Mouse (Mus musculus) heart, embryonic 13.5 days (tissue): ENCODE results near the gene Dhx33. TPM values are rescaled to one million over a fixed set of nuclear protein-coding genes. Genes with fewer than 3 reads are reported as not detected.

Experiments used
- ATAC-seq: fragments of 200-750 bp; cut with Nextera tagmentation; 2 replicates; pipeline ENCODE4 v1.8.0; 2017; ENCODE audit warnings: moderate TSS enrichment; ENCODE audit not compliant: insufficient number of reproducible peaks, low FRiP score, low TSS enrichment; ENCODE audit errors: extremely low read depth
- H3K27ac ChIP-seq: fragments of 300-500 bp; sonication (generic); replicated peaks from 2 replicates; pipeline ENCODE4 v1.5.1; 2015; ENCODE audit warnings: moderate library complexity, mild to moderate bottlenecking, inconsistent platforms
- H3K27me3 ChIP-seq: fragments of 300-500 bp; sonication (generic); replicated peaks from 2 replicates; pipeline ENCODE4 v1.6.1; 2015; ENCODE audit warnings: mild to moderate bottlenecking, inconsistent platforms
- H3K36me3 ChIP-seq: fragments of 300-500 bp; sonication (generic); 2 replicates; pipeline ENCODE4 v1.6.1; 2015; ENCODE audit warnings: mild to moderate bottlenecking, inconsistent platforms
- H3K4me1 ChIP-seq: fragments of 300-500 bp; sonication (generic); 2 replicates; pipeline ENCODE4 v1.6.1; 2015; ENCODE audit warnings: inconsistent platforms
- H3K4me2 ChIP-seq: fragments of 300-500 bp; sonication (generic); 2 replicates; pipeline ENCODE4 v1.6.1; 2015; ENCODE audit warnings: inconsistent platforms, mild to moderate bottlenecking, moderate library complexity
- H3K4me3 ChIP-seq: fragments of 300-500 bp; sonication (generic); 2 replicates; pipeline ENCODE4 v1.5.1; 2015; ENCODE audit warnings: moderate library complexity, mild to moderate bottlenecking, inconsistent platforms
- H3K9ac ChIP-seq: fragments of 300-500 bp; sonication (generic); 2 replicates; pipeline ENCODE4 v1.6.1; 2015; ENCODE audit warnings: inconsistent platforms, mild to moderate bottlenecking, moderate library complexity
- H3K9me3 ChIP-seq: fragments of 300-500 bp; sonication (generic); 2 replicates; pipeline ENCODE4 v1.6.1; 2016; ENCODE audit warnings: inconsistent platforms
- WGBS: fragments of 180-500 bp; shearing (Covaris S2); methylation state at CpG from one replicate; pipeline ENCODE4 v1.1.7; 2015; ENCODE audit warnings: mixed read lengths; 5-methylcytosine and 5-hydroxymethylcytosine counted together
- polyA plus RNA-seq: library from polyadenylated mRNA; unstranded; fragments of >200 nt; fragmentation: Nextera tagmentation; extraction: Ambion mirVana; gene quantifications from 2 replicates; pipeline ENCODE4 v1.2.1, GENCODE M21; 2015

Dhx33 gene
- polyA plus RNA-seq, 1 experiment from 2014 or later = 12.6 TPM

GRCm38 (mm10) chr11:70980751-70981510, 23.3 kb downstream of the Dhx33 start:
- Histone ChIP-seq H3K4me1 (peaks cover 16% of the 10 kb centered on the region), H3K27ac (no peak overlapping the region), H3K9me3 (no peaks in the 10 kb centered on the region), H3K4me3 (peak overlapping the region; percentile 66), H3K4me2 (peak overlapping the region; percentile 85), H3K27me3 (no peaks in the 10 kb centered on the region), H3K36me3 (peaks cover 72% of the 10 kb centered on the region), H3K9ac (peak overlapping the region; percentile 44; the same call in 1 of the 2 replicates)
- 86% methylated on average over 14 of the region's 14 CpGs for WGBS
- ATAC-seq = no peak

DNA sequence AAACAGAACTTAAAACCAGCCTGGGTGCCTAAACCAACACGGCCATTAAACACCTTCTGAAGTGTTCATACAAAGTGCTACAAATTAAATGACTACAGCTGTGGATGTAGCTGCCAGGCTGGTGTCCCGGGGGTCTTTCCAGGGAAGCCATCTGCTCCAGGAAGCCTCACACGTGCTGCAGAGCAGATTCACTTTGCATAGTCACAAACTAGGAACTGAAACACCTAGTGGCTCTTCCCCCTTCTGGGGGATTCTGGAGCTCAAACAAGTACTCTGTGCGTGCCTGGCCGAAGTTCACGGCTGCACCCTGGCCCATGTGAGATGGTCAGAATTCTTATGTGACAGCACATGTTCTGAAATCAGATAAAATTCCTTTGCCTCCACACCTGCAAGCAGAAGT, 24.0 kb downstream of the Dhx33 start:
- Histone ChIP-seq H3K9me3 (no peaks in the 10 kb centered on the region), H3K36me3 (peaks cover 72% of the 10 kb centered on the region), H3K4me2 (no peak overlapping the region), H3K4me3 (no peak overlapping the region; the same call in 1 of the 2 replicates), H3K27ac (no peak overlapping the region), H3K27me3 (no peaks in the 10 kb centered on the region), H3K9ac (no peak overlapping the region), H3K4me1 (peaks cover 16% of the 10 kb centered on the region)
- no peak for ATAC-seq
- 77% methylated on average over 6 of the region's 6 CpGs for WGBS

GRCm38 (mm10) chr11:70977293-70977692, 26.9 kb downstream of the Dhx33 start:
- Histone ChIP-seq H3K27me3 (no peaks in the 10 kb centered on the region), H3K4me2 (no peak overlapping the region), H3K9ac (no peak overlapping the region), H3K9me3 (no peaks in the 10 kb centered on the region), H3K36me3 (peaks cover 89% of the 10 kb centered on the region), H3K27ac (no peak overlapping the region), H3K4me1 (peaks cover 13% of the 10 kb centered on the region), H3K4me3 (no peak overlapping the region)
- ATAC-seq = no peak
- WGBS = 81% methylated on average over 6 of the region's 6 CpGs

- no peak overlapping the region for H3K4me2 ChIP-seq
- no peaks in the 10 kb centered on the region for H3K9me3 ChIP-seq
- 66% methylated on average over 2 of the region's 2 CpGs for WGBS
- no peak for ATAC-seq
- peaks cover 84% of the 10 kb centered on the region for H3K36me3 ChIP-seq
- H3K27me3 ChIP-seq = no peaks in the 10 kb centered on the region
- peaks cover 5% of the 10 kb centered on the region; the same call in 1 of the 2 replicates for H3K4me1 ChIP-seq
- H3K27ac ChIP-seq = no peak overlapping the region
- H3K4me3 ChIP-seq = no peak overlapping the region
- no peak overlapping the region for H3K9ac ChIP-seq
These were observed 29.0 kb downstream of the Dhx33 start for GRCm38 (mm10) chr11:70975193-70975592.

DNA sequence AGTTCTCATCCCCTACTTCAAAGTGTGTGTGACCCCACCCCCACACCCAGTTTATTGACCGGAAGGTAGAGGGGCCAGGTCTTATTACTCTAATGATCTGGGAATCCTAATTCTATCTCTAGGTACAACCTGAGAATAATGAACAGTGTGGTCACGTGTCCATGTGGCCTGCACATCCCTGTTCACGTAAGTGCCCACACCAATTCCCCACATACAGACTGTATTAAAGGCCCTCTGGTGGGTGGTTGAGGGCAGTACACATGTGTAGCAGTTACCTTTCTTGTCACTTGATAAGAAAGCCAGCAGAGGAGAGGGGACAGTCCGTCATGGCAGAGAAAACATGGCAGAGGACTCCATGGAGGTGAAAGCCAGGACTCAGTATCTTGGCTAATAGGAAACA, 30.3 kb downstream of the Dhx33 start:
- H3K36me3 ChIP-seq = peaks cover 72% of the 10 kb centered on the region

DNA sequence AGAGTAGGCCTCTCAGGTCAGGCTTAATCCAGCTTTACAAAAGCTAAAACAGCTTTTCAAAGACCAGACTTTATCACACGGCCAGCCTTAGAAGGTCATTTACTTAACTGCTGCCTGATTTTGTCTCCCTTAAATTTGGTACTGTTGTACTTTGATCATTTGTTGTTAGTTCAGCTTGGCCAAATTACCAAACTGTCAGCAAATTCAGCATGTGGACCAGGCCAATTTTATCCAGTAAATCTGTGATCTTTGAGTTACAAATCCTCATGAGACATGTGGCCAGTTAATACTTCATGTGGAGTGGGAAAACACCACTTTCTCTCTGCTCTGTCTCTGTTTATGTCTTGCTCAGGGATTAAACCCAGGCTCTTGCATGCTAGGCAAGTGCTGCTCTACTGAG, 31.7 kb downstream of the Dhx33 start:
- Histone ChIP-seq H3K36me3 (peaks cover 60% of the 10 kb centered on the region), H3K27me3 (no peaks in the 10 kb centered on the region), H3K9ac (no peak overlapping the region; the same call in 1 of the 2 replicates), H3K27ac (no peak overlapping the region), H3K4me2 (no peak overlapping the region), H3K9me3 (no peaks in the 10 kb centered on the region), H3K4me3 (no peak overlapping the region), H3K4me1 (peaks cover 17% of the 10 kb centered on the region)
- ATAC-seq = no peak
- 54% methylated on average over 1 of the region's 1 CpGs for WGBS

More for the DNA sequence above, 30.3 kb downstream of the Dhx33 start:
- no peaks in the 10 kb centered on the region for H3K9me3 ChIP-seq
- H3K9ac ChIP-seq = no peak overlapping the region
- 72% methylated on average over 4 of the region's 4 CpGs for WGBS
- no peak overlapping the region for H3K27ac ChIP-seq
- no peak overlapping the region for H3K4me2 ChIP-seq
- no peaks in the 10 kb centered on the region for H3K27me3 ChIP-seq
- H3K4me3 ChIP-seq = no peak overlapping the region
- H3K4me1 ChIP-seq = peaks cover 5% of the 10 kb centered on the region; the same call in 1 of the 2 replicates
- ATAC-seq = no peak

DNA sequence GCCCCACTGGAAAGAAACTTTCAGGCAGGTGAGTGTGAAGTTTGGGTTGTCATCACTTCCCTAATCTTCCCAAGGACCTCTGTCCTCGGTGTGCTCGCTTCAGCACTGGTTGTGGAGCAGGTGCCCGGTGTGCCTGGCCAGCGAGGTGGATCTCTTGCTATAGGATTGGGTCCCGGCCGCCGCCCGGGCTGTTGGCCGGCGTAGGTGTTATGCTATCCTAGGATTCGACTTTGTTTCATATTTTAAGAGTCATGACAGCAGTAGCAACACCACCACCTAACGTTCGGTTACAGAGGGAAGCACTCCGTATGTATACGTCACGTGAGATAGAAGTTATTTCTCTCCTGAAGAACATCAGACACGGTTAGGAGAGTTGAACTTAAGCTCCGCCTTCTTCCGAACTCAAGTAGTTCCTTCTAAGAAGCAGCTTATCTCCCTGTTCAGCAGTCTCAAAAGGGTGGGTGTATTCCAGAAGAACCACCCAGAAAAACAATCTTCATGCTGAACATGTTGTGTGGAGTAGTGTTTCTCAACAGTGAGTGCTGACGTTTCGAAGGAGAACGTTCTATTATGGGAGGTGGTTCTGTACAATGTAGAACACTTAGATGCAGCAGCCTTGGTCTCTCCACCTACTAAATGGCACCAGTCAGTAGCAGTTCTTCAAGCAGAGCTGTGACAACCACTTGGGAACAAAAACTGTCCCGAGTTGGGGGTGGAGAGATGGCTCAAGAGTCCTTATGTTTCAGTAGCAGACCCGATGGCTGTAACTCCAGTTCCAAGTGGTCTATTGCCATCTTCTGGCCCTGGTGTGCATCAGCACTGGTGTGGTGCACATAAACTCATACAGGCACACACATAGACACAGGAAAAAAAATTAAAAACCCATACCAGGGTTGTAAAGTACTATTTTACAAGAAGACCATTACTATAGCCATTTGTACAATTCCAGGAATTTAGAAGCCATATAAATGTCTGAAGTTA, 33.4 kb downstream of the Dhx33 start:
- WGBS = 15% methylated on average over 24 of the region's 24 CpGs
- H3K36me3 ChIP-seq = peaks cover 55% of the 10 kb centered on the region
- peak overlapping the region; percentile 95 for H3K9ac ChIP-seq
- peak; percentile 14; the same call in 1 of the 2 replicates for ATAC-seq
- H3K4me2 ChIP-seq = peak overlapping the region; percentile 95
- no peaks in the 10 kb centered on the region for H3K27me3 ChIP-seq
- peak overlapping the region; percentile 93 for H3K4me3 ChIP-seq
- peaks cover 19% of the 10 kb centered on the region for H3K4me1 ChIP-seq
- H3K9me3 ChIP-seq = no peaks in the 10 kb centered on the region
- peak overlapping the region; percentile 92 for H3K27ac ChIP-seq

GRCm38 (mm10) chr11:70969821-70970559, 34.2 kb downstream of the Dhx33 start, which contains the start of the genes Nup88 and Rpain:
Gene Nup88 (minus strand): TSS chr11:70969973.
Gene Rpain (plus strand): TSS chr11:70970213.
- peaks cover 55% of the 10 kb centered on the region for H3K36me3 ChIP-seq
- ATAC-seq = peak; percentile 94
- peak within 1 kb of the TSS; percentile 93 for H3K4me3 ChIP-seq
- H3K27ac ChIP-seq = peak within 1 kb of the TSS; percentile 92
- H3K9me3 ChIP-seq = no peaks in the 10 kb centered on the region
- H3K4me2 ChIP-seq = peak within 1 kb of the TSS; percentile 95
- H3K4me1 ChIP-seq = peaks cover 19% of the 10 kb centered on the region
- H3K9ac ChIP-seq = peak within 1 kb of the TSS; percentile 95
- no peaks in the 10 kb centered on the region for H3K27me3 ChIP-seq
- WGBS = under 1% methylated on average over 43 of the region's 43 CpGs

GRCm38 (mm10) chr11:70969271-70969794, 34.9 kb downstream of the Dhx33 start:
- H3K27me3 ChIP-seq = no peaks in the 10 kb centered on the region
- H3K27ac ChIP-seq = peak overlapping the region; percentile 92
- peaks cover 19% of the 10 kb centered on the region for H3K4me1 ChIP-seq
- H3K4me2 ChIP-seq = peak overlapping the region; percentile 95
- peak overlapping the region; percentile 93 for H3K4me3 ChIP-seq
- H3K36me3 ChIP-seq = peaks cover 55% of the 10 kb centered on the region
- WGBS = under 1% methylated on average over 25 of the region's 25 CpGs
- H3K9me3 ChIP-seq = no peaks in the 10 kb centered on the region
- ATAC-seq = peak; percentile 1; the same call in 1 of the 2 replicates
- H3K9ac ChIP-seq = peak overlapping the region; percentile 95

GRCm38 (mm10) chr11:70964222-70964907, 39.9 kb downstream of the Dhx33 start:
- Histone ChIP-seq H3K4me3 (no peak overlapping the region), H3K27me3 (no peaks in the 10 kb centered on the region), H3K4me1 (peaks cover 13% of the 10 kb centered on the region), H3K36me3 (peaks cover 78% of the 10 kb centered on the region), H3K4me2 (no peak overlapping the region), H3K9me3 (no peaks in the 10 kb centered on the region), H3K9ac (no peak overlapping the region), H3K27ac (no peak overlapping the region)
- WGBS = 88% methylated on average over 4 of the region's 4 CpGs
- no peak for ATAC-seq
